Mouse (Mus musculus) liver, postnatal 0 days (tissue): ENCODE measurements around the gene Olfr291. TPM values are rescaled to one million over a fixed set of nuclear protein-coding genes. Genes with fewer than 3 reads are reported as not detected.

ENCODE experiments used
- ATAC-seq: fragments of 200-750 bp; cut with Nextera tagmentation; 2 replicates; pipeline ENCODE4 v1.8.0; 2017; ENCODE audit warnings: mild to moderate bottlenecking, moderate library complexity
- DNase-seq: peaks from one replicate; pipeline ENCODE4 v3.0.0-alpha.2; 2016
- H3K27ac ChIP-seq: fragments of 300-500 bp; sonication (generic); 2 replicates; pipeline ENCODE4 v1.5.1; 2014; ENCODE audit warnings: antibody characterized with exemption, moderate library complexity, mild to moderate bottlenecking, low read depth
- H3K27me3 ChIP-seq: fragments of 300-500 bp; sonication (generic); 2 replicates; pipeline ENCODE4 v1.6.1; 2014; ENCODE audit warnings: low read length, control low read depth, mixed read lengths; ENCODE audit not compliant: insufficient read depth
- H3K36me3 ChIP-seq: fragments of 300-500 bp; sonication (generic); replicated peaks from 2 replicates; pipeline ENCODE4 v1.6.1; 2014; ENCODE audit warnings: mild to moderate bottlenecking, control low read depth, low read length, moderate library complexity, mixed read lengths; ENCODE audit not compliant: insufficient read depth
- H3K4me1 ChIP-seq: fragments of 300-500 bp; sonication (generic); 2 replicates; pipeline ENCODE4 v1.6.1; 2014; ENCODE audit warnings: antibody characterized with exemption, mild to moderate bottlenecking, control low read depth; ENCODE audit not compliant: insufficient read depth
- H3K4me2 ChIP-seq: fragments of 300-500 bp; sonication (generic); 2 replicates; pipeline ENCODE4 v1.6.1; 2014; ENCODE audit warnings: low read depth, mild to moderate bottlenecking, low read length, moderate library complexity, mixed read lengths
- H3K4me3 ChIP-seq: fragments of 300-500 bp; sonication (generic); 2 replicates; pipeline ENCODE4 v1.5.1; 2014; ENCODE audit warnings: low read depth, low read length
- H3K9ac ChIP-seq: fragments of 300-500 bp; sonication (generic); replicated peaks from 2 replicates; pipeline ENCODE4 v1.6.1; 2014; ENCODE audit warnings: mild to moderate bottlenecking, moderate library complexity
- H3K9me3 ChIP-seq: fragments of 300-500 bp; sonication (generic); 2 replicates; pipeline ENCODE4 v1.6.1; 2016; ENCODE audit warnings: mild to moderate bottlenecking, control low read depth, low read length, mixed read lengths
- CTCF ChIP-seq: sonication (generic); IDR thresholded peaks from 2 replicates; pipeline ENCODE4 v1.5.1; 2016; ENCODE audit warnings: antibody characterized with exemption, low read depth
- EP300 ChIP-seq: IDR thresholded peaks from 2 replicates; pipeline ENCODE4 v1.6.1; 2016; ENCODE audit warnings: antibody characterized with exemption, low read depth, mild to moderate bottlenecking
- WGBS: fragments of 180-500 bp; shearing (Covaris S2); extraction: QIAGEN DNeasy Blood & Tissue Kit; methylation state at CpG from one replicate; pipeline ENCODE4 v1.1.7; 2014; ENCODE audit not compliant: insufficient replicate concordance; 5-methylcytosine and 5-hydroxymethylcytosine counted together
- polyA plus RNA-seq: library from polyadenylated mRNA; unstranded; fragments of >200 nt; fragmentation: Nextera tagmentation; extraction: Ambion mirVana; gene quantifications from 2 replicates; pipeline ENCODE4 v1.2.1, GENCODE M21; 2015

The Olfr291 gene
- polyA plus RNA-seq: not detected in 2 replicates

- Histone ChIP-seq H3K27ac (no peak within 1 kb of the TSS), H3K4me1 (no peaks in the 10 kb centered on the region), H3K27me3 (no peaks in the 10 kb centered on the region), H3K9ac (no peak within 1 kb of the TSS), H3K4me2 (no peak within 1 kb of the TSS), H3K4me3 (no peak within 1 kb of the TSS), H3K36me3 (no peaks in the 10 kb centered on the region), H3K9me3 (no peaks in the 10 kb centered on the region)
- TF ChIP-seq EP300 (no peak), CTCF (no peak)
- no peak for ATAC-seq
- DNase-seq: no peak
- 57% methylated on average over 2 of the region's 2 CpGs for WGBS
Observed at GRCm38 (mm10) chr7:84853253-84853652, at the start of gene Olfr291. Olfr291 (plus strand) TSS chr7:84853553.

GRCm38 (mm10) chr7:84805224-84805623 lies 48.1 kb upstream of the Olfr291 start:
- no peak for DNase-seq
- Histone ChIP-seq H3K4me3 (no peak overlapping the region), H3K9me3 (no peaks in the 10 kb centered on the region), H3K36me3 (no peaks in the 10 kb centered on the region), H3K27me3 (no peaks in the 10 kb centered on the region), H3K4me2 (no peak overlapping the region), H3K27ac (no peak overlapping the region), H3K9ac (no peak overlapping the region), H3K4me1 (no peaks in the 10 kb centered on the region)
- 40% methylated on average over 1 of the region's 1 CpGs for WGBS
- ATAC-seq: no peak
- no peak for TF ChIP-seq EP300
- TF ChIP-seq CTCF: peak; percentile 45

- Histone ChIP-seq H3K9ac (no peak overlapping the region), H3K36me3 (no peaks in the 10 kb centered on the region), H3K4me2 (no peak overlapping the region), H3K27ac (no peak overlapping the region), H3K27me3 (no peaks in the 10 kb centered on the region), H3K9me3 (no peaks in the 10 kb centered on the region), H3K4me3 (no peak overlapping the region), H3K4me1 (no peaks in the 10 kb centered on the region)
- 69% methylated on average over 4 of the region's 4 CpGs for WGBS
- TF ChIP-seq CTCF: no peak
- TF ChIP-seq EP300: no peak
- DNase-seq (no peak), ATAC-seq (no peak)
Observed at GRCm38 (mm10) chr7:84806159-84806558, 47.2 kb upstream of the Olfr291 start.

- 43% methylated on average over 1 of the region's 1 CpGs for WGBS
- H3K4me2 ChIP-seq: no peak overlapping the region
- no peak for ATAC-seq
Observed at GRCm38 (mm10) chr7:84884530-84884929, 31.2 kb downstream of the Olfr291 start.

More at GRCm38 (mm10) chr7:84884530-84884929, 31.2 kb downstream of the Olfr291 start:
- Histone ChIP-seq H3K27me3 (no peaks in the 10 kb centered on the region), H3K27ac (no peak overlapping the region), H3K9me3 (no peaks in the 10 kb centered on the region), H3K9ac (no peak overlapping the region), H3K4me3 (no peak overlapping the region), H3K36me3 (no peaks in the 10 kb centered on the region), H3K4me1 (no peaks in the 10 kb centered on the region)
- TF ChIP-seq CTCF: no peak
- no peak for TF ChIP-seq EP300
- DNase-seq: no peak

Other genes with a start within 250 kb of the Olfr291 start
- 265 and 296 TPM in 2 replicates for gene Fah, start 246.8 kb upstream of the Olfr291 start, polyA plus RNA-seq
- 160 and 165 TPM in 2 replicates for gene Zfand6, start 163.6 kb upstream of the Olfr291 start, polyA plus RNA-seq
- not detected in 2 replicates for gene Vmn2r65, start 110.6 kb downstream of the Olfr291 start, polyA plus RNA-seq
- not detected in 2 replicates for gene Vmn2r66, start 158.7 kb downstream of the Olfr291 start, polyA plus RNA-seq